Mouse (Mus musculus): ENCODE data around the gene Fmnl3.
A peak's percentile ranks its signal among the peaks of the same experiment; 100 is the strongest.

Fmnl3 gene

GRCm38 (mm10) chr15:99318071-99318470 lies 52.2 kb downstream of the Fmnl3 start:
- no peak for DNase-seq (ENCODE audit: low read depth, low spot score)

GRCm38 (mm10) chr15:99317267-99317651 lies 53.0 kb downstream of the Fmnl3 start:
- no peak for DNase-seq (ENCODE audit: low read depth, low spot score)

GRCm38 (mm10) chr15:99316314-99317266 lies 53.7 kb downstream of the Fmnl3 start:
- peak; percentile 95 for DNase-seq (ENCODE audit: low read depth, low spot score)

- no peak for DNase-seq (ENCODE audit: low read depth, low spot score)
These were observed 55.4 kb downstream of the Fmnl3 start for GRCm38 (mm10) chr15:99314891-99315290.

GRCm38 (mm10) chr15:99310617-99311016 lies 59.7 kb downstream of the Fmnl3 start:
- DNase-seq (ENCODE audit: low read depth, low spot score) = no peak

- DNase-seq (ENCODE audit: low read depth, low spot score) = no peak
These were observed 60.7 kb downstream of the Fmnl3 start for GRCm38 (mm10) chr15:99309549-99309948.

- DNase-seq (ENCODE audit: low read depth, low spot score) = no peak
These were observed 62.8 kb downstream of the Fmnl3 start for GRCm38 (mm10) chr15:99307476-99307875.

GRCm38 (mm10) chr15:99296213-99296612 lies 74.1 kb downstream of the Fmnl3 start:
- DNase-seq (ENCODE audit: low read depth, low spot score) = peak; percentile 23

GRCm38 (mm10) chr15:99295484-99295981 lies 74.7 kb downstream of the Fmnl3 start, which contains the start of gene Fam186b:
Fam186b (minus strand) TSS chr15:99295888.
- peak; percentile 33 for DNase-seq (ENCODE audit: low read depth, low spot score)

GRCm38 (mm10) chr15:99294813-99295374 lies 75.4 kb downstream of the Fmnl3 start, which contains the start of gene Prpf40b:
Prpf40b (plus strand) TSS chr15:99295087.
- peak; percentile 76 for DNase-seq (ENCODE audit: low read depth, low spot score)

- peak; percentile 23 for DNase-seq (ENCODE audit: low read depth, low spot score)
These were observed 76.0 kb downstream of the Fmnl3 start for GRCm38 (mm10) chr15:99294287-99294686.

- DNase-seq (ENCODE audit: low read depth, low spot score) = no peak
These were observed 79.7 kb downstream of the Fmnl3 start for GRCm38 (mm10) chr15:99290586-99290985.

- DNase-seq (ENCODE audit: low read depth, low spot score) = no peak
These were observed 85.1 kb downstream of the Fmnl3 start for GRCm38 (mm10) chr15:99285189-99285535.

- peak; percentile 34 for DNase-seq (ENCODE audit: low read depth, low spot score)
These were observed 85.6 kb downstream of the Fmnl3 start for GRCm38 (mm10) chr15:99284527-99285188.

- DNase-seq (ENCODE audit: low read depth, low spot score) = no peak
These were observed 86.8 kb downstream of the Fmnl3 start for GRCm38 (mm10) chr15:99283456-99283855.

- no peak for DNase-seq (ENCODE audit: low read depth, low spot score)
These were observed 92.0 kb downstream of the Fmnl3 start for GRCm38 (mm10) chr15:99278271-99278670.

- DNase-seq (ENCODE audit: low read depth, low spot score) = no peak
These were observed 94.2 kb downstream of the Fmnl3 start for GRCm38 (mm10) chr15:99276095-99276494.

Data from 3T3-L1 (cell line).